Mouse (Mus musculus) stomach, embryonic 15.5 days (tissue): ENCODE data around the gene Btnl10. TPM values are rescaled to one million over a fixed set of nuclear protein-coding genes. Genes with fewer than 3 reads are reported as not detected.

Source experiments
- microRNA-seq: library from miRNA; unstranded; fragments of <30 nt; microRNA quantifications from one replicate; pipeline ENCODE4, GENCODE M21; 2016
- polyA plus RNA-seq: library from polyadenylated mRNA; unstranded; fragments of >200 nt; fragmentation: Nextera tagmentation; extraction: Ambion mirVana; gene quantifications from 2 replicates; pipeline ENCODE4 v1.2.1, GENCODE M21; 2015

Gene Btnl10
- polyA plus RNA-seq, 1 experiment from 2014 or later = 0.95 TPM

Small RNA genes within 50 kb of the gene (microRNA-seq; reads per million reads assigned to microRNA genes)
- gene Gm44313 = not detected

Other genes starting within 250 kb of the Btnl10 start
- not detected in 2 replicates for gene Olfr320, start 236.8 kb upstream of the Btnl10 start, polyA plus RNA-seq
- not detected in 2 replicates for gene Olfr319, start 218.7 kb upstream of the Btnl10 start, polyA plus RNA-seq
- gene Olfr318, start 193.9 kb upstream of the Btnl10 start, polyA plus RNA-seq = not detected in 2 replicates
- gene Olfr317, start 178.7 kb upstream of the Btnl10 start, polyA plus RNA-seq = not detected in 2 replicates
- not detected in 2 replicates for gene Olfr316, start 165.2 kb upstream of the Btnl10 start, polyA plus RNA-seq
- not detected in 2 replicates for gene Olfr315, start 144.7 kb upstream of the Btnl10 start, polyA plus RNA-seq
- not detected in 2 replicates for gene Olfr314, start 135.0 kb upstream of the Btnl10 start, polyA plus RNA-seq
- 9.6 and 14.0 TPM in 2 replicates for gene Fam183b, start 115.9 kb upstream of the Btnl10 start, polyA plus RNA-seq
- not detected in 2 replicates for gene Olfr313, start 102.9 kb upstream of the Btnl10 start, polyA plus RNA-seq
- gene Olfr312, start 88.7 kb upstream of the Btnl10 start, polyA plus RNA-seq = not detected in 2 replicates
- not detected in 2 replicates for gene Olfr311, start 78.7 kb upstream of the Btnl10 start, polyA plus RNA-seq
- 8.2 and 8.5 TPM in 2 replicates for gene Gm12258, start 70.8 kb upstream of the Btnl10 start, polyA plus RNA-seq
- gene 2810021J22Rik, start 50.7 kb upstream of the Btnl10 start, polyA plus RNA-seq = 6.7 and 6.8 TPM in 2 replicates
- gene Zfp39, start 13.7 kb upstream of the Btnl10 start, polyA plus RNA-seq = 4.6 and 5.6 TPM in 2 replicates
- 229 and 235 TPM in 2 replicates for gene Rnf187, start 21.0 kb downstream of the Btnl10 start, polyA plus RNA-seq
- 42.0 and 45.8 TPM in 2 replicates for gene Hist3h2ba, start 31.0 kb downstream of the Btnl10 start, polyA plus RNA-seq
- gene Hist3h2a, start 36.8 kb downstream of the Btnl10 start, polyA plus RNA-seq = 29.6 and 32.2 TPM in 2 replicates
- gene Trim17, start 36.8 kb downstream of the Btnl10 start, polyA plus RNA-seq = 0.19 and 0.28 TPM in 2 replicates
- gene Trim11, start 60.2 kb downstream of the Btnl10 start, polyA plus RNA-seq = 17.9 and 19.1 TPM in 2 replicates
- gene Obscn, start 218.5 kb downstream of the Btnl10 start, polyA plus RNA-seq = 0.73 and 0.80 TPM in 2 replicates
- gene Iba57, start 245.8 kb downstream of the Btnl10 start, polyA plus RNA-seq = 6.2 and 7.7 TPM in 2 replicates